Mouse (Mus musculus) stomach, adult 2 months (tissue): ENCODE data around the gene Zfp286. TPM values are rescaled to one million over a fixed set of nuclear protein-coding genes. Genes with fewer than 3 reads are reported as not detected.

Experiments
- polyA plus RNA-seq: library from polyadenylated mRNA; depleted of rRNA; stranded (reverse); fragments of >200 nt; gene quantifications from 2 replicates; pipeline ENCODE4 v1.2.3, GENCODE M21; 2012; rRNA removed

Gene Zfp286
- polyA plus RNA-seq = 0.06 and 0.11 TPM in 2 replicates

GRCm38 (mm10) chr11:62788935-62789616 lies at the start of gene Zfp286:
Zfp286 (minus strand) TSS chr11:62789462.

GRCm38 (mm10) chr11:62820059-62820541 lies 30.8 kb upstream of the Zfp286 start, which contains the start of gene Trim16:
Trim16 (plus strand) TSS chr11:62820231.

GRCm38 (mm10) chr11:62752780-62753179 lies 36.5 kb downstream of the Zfp286 start, which contains the start of gene Gm10428:
Gm10428 (plus strand) TSS chr11:62753100.

GRCm38 (mm10) chr11:62731311-62732021 lies 57.8 kb downstream of the Zfp286 start, which contains the start of gene Zfp287:
Zfp287 (minus strand) TSS chr11:62731905.

Other genes with a start within 250 kb of the Zfp286 start
- 505 and 573 TPM in 2 replicates for gene Ubb, start 238.3 kb downstream of the Zfp286 start, polyA plus RNA-seq
- 7.1 and 8.1 TPM in 2 replicates for gene Trpv2, start 215.0 kb downstream of the Zfp286 start, polyA plus RNA-seq
- gene Lrrc75a, start 140.9 kb downstream of the Zfp286 start, polyA plus RNA-seq = 14.8 and 19.3 TPM in 2 replicates
- gene Mmgt2, start 140.8 kb downstream of the Zfp286 start, polyA plus RNA-seq = 12.0 and 30.3 TPM in 2 replicates
- gene Zfp287, start 57.6 kb downstream of the Zfp286 start, polyA plus RNA-seq = 0.11 and 0.39 TPM in 2 replicates
- gene Gm10428, start 36.4 kb downstream of the Zfp286 start, polyA plus RNA-seq = not detected in 2 replicates
- gene Trim16, start 30.8 kb upstream of the Zfp286 start, polyA plus RNA-seq = 6.8 and 7.9 TPM in 2 replicates
- 0.13 and 0.23 TPM in 2 replicates for gene Fbxw10, start 57.6 kb upstream of the Zfp286 start, polyA plus RNA-seq
- gene Tvp23b, start 90.0 kb upstream of the Zfp286 start, polyA plus RNA-seq = 1.9 and 2.7 TPM in 2 replicates
- gene Cdrt4, start 161.7 kb upstream of the Zfp286 start, polyA plus RNA-seq = not detected in 2 replicates